Mouse (Mus musculus): Measurements from ENCODE around the gene Txnl4b. TPM values are rescaled to one million over a fixed set of nuclear protein-coding genes. Genes with fewer than 3 reads are reported as not detected.

Txnl4b gene
- polyA plus RNA-seq, 1 experiment from 2014 or later = 33.3 TPM

- no peaks in the 10 kb centered on the region for H3K27me3 ChIP-seq (ENCODE audit: control insufficient read depth, insufficient read depth, low read length)
- H3K36me3 ChIP-seq (ENCODE audit: control insufficient read depth, insufficient read depth, low read length) = peaks cover 5% of the 10 kb centered on the region; the same call in 1 of the 2 replicates
- peak overlapping the region; percentile 48 for H3K4me3 ChIP-seq (replicated peaks; ENCODE audit: low read depth, low read length)
- peaks cover 9% of the 10 kb centered on the region for H3K4me1 ChIP-seq (ENCODE audit: control insufficient read depth, insufficient read depth, low read length)
- peak overlapping the region; percentile 67; the same call in 1 of the 2 replicates for H3K9ac ChIP-seq (replicated peaks; ENCODE audit: low read length)
- no peaks in the 10 kb centered on the region for H3K9me3 ChIP-seq (ENCODE audit: control insufficient read depth, low read length)
- peak overlapping the region; percentile 91 for H3K27ac ChIP-seq (replicated peaks; ENCODE audit: low read depth, low read length)
- WGBS = 24% methylated on average over 5 of the region's 5 CpGs
- ATAC-seq (ENCODE audit: low FRiP score, low TSS enrichment) = no peak
- peak overlapping the region; percentile 81 for H3K4me2 ChIP-seq (ENCODE audit: low read length)
- DNase-seq = no peak
These were observed 43.4 kb downstream of the Txnl4b start for GRCm38 (mm10) chr8:109609153-109609502.

- WGBS = 70% methylated on average over 27 of the region's 27 CpGs
- no peak within 1 kb of the TSS for H3K4me3 ChIP-seq (replicated peaks; ENCODE audit: low read depth, low read length)
- ATAC-seq (ENCODE audit: low FRiP score, low TSS enrichment) (no peak), DNase-seq (no peak)
- no peaks in the 10 kb centered on the region for H3K36me3 ChIP-seq (ENCODE audit: control insufficient read depth, insufficient read depth, low read length)
- H3K9ac ChIP-seq (replicated peaks; ENCODE audit: low read length) = no peak within 1 kb of the TSS
- H3K4me1 ChIP-seq (ENCODE audit: control insufficient read depth, insufficient read depth, low read length) = no peaks in the 10 kb centered on the region
- H3K4me2 ChIP-seq (ENCODE audit: low read length) = no peak within 1 kb of the TSS; the same call in 1 of the 2 replicates
- H3K27ac ChIP-seq (replicated peaks; ENCODE audit: low read depth, low read length) = no peak within 1 kb of the TSS
- H3K27me3 ChIP-seq (ENCODE audit: control insufficient read depth, insufficient read depth, low read length) = no peaks in the 10 kb centered on the region
- no peaks in the 10 kb centered on the region for H3K9me3 ChIP-seq (ENCODE audit: control insufficient read depth, low read length)
These were observed 48.8 kb downstream of the Txnl4b start, which contains the start of gene Pkd1l3 for GRCm38 (mm10) chr8:109614243-109615210. Gene Pkd1l3 (plus strand): TSS chr8:109614517.

DNA sequence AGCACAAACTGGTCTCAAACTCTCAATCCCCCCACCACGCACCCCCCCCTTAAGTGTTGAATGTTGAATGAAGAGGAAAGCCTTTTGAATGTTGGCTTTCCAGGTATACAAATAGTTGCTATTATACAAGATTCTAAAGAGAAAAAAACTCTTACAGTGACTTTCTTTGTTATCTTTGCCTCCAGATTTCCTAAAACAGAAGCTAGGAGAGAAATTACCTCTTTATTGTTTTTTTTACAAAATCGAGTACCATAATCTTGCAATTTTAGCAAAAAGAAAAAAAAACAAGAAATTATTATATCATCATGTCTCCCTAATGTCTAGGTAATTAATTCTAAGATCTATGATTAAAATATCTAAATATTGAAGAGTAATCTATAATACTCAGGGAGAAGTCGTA lies 49.9 kb downstream of the Txnl4b start:
- H3K4me1 ChIP-seq (ENCODE audit: control insufficient read depth, insufficient read depth, low read length) = no peaks in the 10 kb centered on the region
- H3K4me2 ChIP-seq (ENCODE audit: low read length) = no peak overlapping the region
- DNase-seq (no peak), ATAC-seq (ENCODE audit: low FRiP score, low TSS enrichment) (no peak)
- H3K9ac ChIP-seq (replicated peaks; ENCODE audit: low read length) = no peak overlapping the region
- H3K27ac ChIP-seq (replicated peaks; ENCODE audit: low read depth, low read length) = no peak overlapping the region
- 86% methylated on average over 3 of the region's 3 CpGs for whole genome bisulfite sequencing
- H3K36me3 ChIP-seq (ENCODE audit: control insufficient read depth, insufficient read depth, low read length) = no peaks in the 10 kb centered on the region
- no peaks in the 10 kb centered on the region for H3K9me3 ChIP-seq (ENCODE audit: control insufficient read depth, low read length)
- H3K27me3 ChIP-seq (ENCODE audit: control insufficient read depth, insufficient read depth, low read length) = no peaks in the 10 kb centered on the region
- H3K4me3 ChIP-seq (replicated peaks; ENCODE audit: low read depth, low read length) = no peak overlapping the region

Other genes with a start within 250 kb of the Txnl4b start
- 3.3 and 3.5 TPM in 2 replicates for gene Pmfbp1, start 71.9 kb upstream of the Txnl4b start, polyA plus RNA-seq (2014; fragmentation: Nextera tagmentation; extraction: Ambion mirVana)
- gene Dhx38, start within 50 bp of the Txnl4b start, polyA plus RNA-seq (2014; fragmentation: Nextera tagmentation; extraction: Ambion mirVana) = 15.6 and 15.8 TPM in 2 replicates
- gene Hp, start 13.3 kb downstream of the Txnl4b start, polyA plus RNA-seq (2014; fragmentation: Nextera tagmentation; extraction: Ambion mirVana) = not detected in 2 replicates
- 28.7 and 31.1 TPM in 2 replicates for gene Dhodh, start 42.8 kb downstream of the Txnl4b start, polyA plus RNA-seq (2014; fragmentation: Nextera tagmentation; extraction: Ambion mirVana)
- 0.12 TPM in 1 of 2 replicates, not detected in the other for gene Pkd1l3, start 48.6 kb downstream of the Txnl4b start, polyA plus RNA-seq (2014; fragmentation: Nextera tagmentation; extraction: Ambion mirVana)
- gene Ist1, start 127.4 kb downstream of the Txnl4b start, polyA plus RNA-seq (2014; fragmentation: Nextera tagmentation; extraction: Ambion mirVana) = 158 and 187 TPM in 2 replicates
- gene Zfp821, start 139.7 kb downstream of the Txnl4b start, polyA plus RNA-seq (2014; fragmentation: Nextera tagmentation; extraction: Ambion mirVana) = 87.5 and 95.2 TPM in 2 replicates
- 3.1 and 4.4 TPM in 2 replicates for gene Atxn1l, start 171.8 kb downstream of the Txnl4b start, polyA plus RNA-seq (2014; fragmentation: Nextera tagmentation; extraction: Ambion mirVana)
- 33.9 and 43.4 TPM in 2 replicates for gene Ap1g1, start 212.7 kb downstream of the Txnl4b start, polyA plus RNA-seq (2014; fragmentation: Nextera tagmentation; extraction: Ambion mirVana)